Mouse (Mus musculus) E14TG2a.4 (cell line): ENCODE measurements around the gene Abcg5.

Experiments used
- CTCF ChIP-seq: conservative IDR thresholded peaks from 2 replicates; pipeline ENCODE4 v1.5.1; 2014; ENCODE audit warnings: low read length
- NANOG ChIP-seq: IDR thresholded peaks from 2 replicates; pipeline ENCODE4 v1.6.1; 2014; ENCODE audit warnings: borderline replicate concordance, low read length, mixed read lengths
- POU5F1 ChIP-seq: IDR thresholded peaks from 2 replicates; pipeline ENCODE4 v1.6.1; 2014; ENCODE audit warnings: low read length, borderline replicate concordance

GRCm38 (mm10) chr17:84690111-84690510 lies 7.3 kb upstream of the Abcg5 start:
- TF ChIP-seq CTCF (no peak), POU5F1 (no peak), NANOG (no peak)
